Mouse (Mus musculus) retina, postnatal 1 day (tissue): Measurements from ENCODE around the gene Setd1b.
"Not testable (repeated sequence)": the region's sequence is repeated elsewhere in the genome, so short reads cannot be mapped to it uniquely, and the experiment has no call there.

Source experiments
- DNase-seq: peaks from one replicate; pipeline ENCODE4 v3.0.0-alpha.2; 2012

Setd1b gene

GRCm38 (mm10) chr5:123166437-123166836, 24.4 kb downstream of the Setd1b start:
- DNase-seq, result no peak

- no peak for DNase-seq
Measured at GRCm38 (mm10) chr5:123167591-123167990, 25.6 kb downstream of the Setd1b start.

GRCm38 (mm10) chr5:123169284-123169683, 27.3 kb downstream of the Setd1b start, which contains the start of gene Psmd9:
Psmd9 (plus strand) TSS chr5:123169413.
- DNase-seq, result no peak

- DNase-seq, result no peak
Measured at GRCm38 (mm10) chr5:123170365-123170764, 28.4 kb downstream of the Setd1b start.

GRCm38 (mm10) chr5:123171646-123172350, 29.8 kb downstream of the Setd1b start:
- DNase-seq, result peak; percentile 91

- DNase-seq, result no peak
Measured at GRCm38 (mm10) chr5:123178792-123179191, 36.8 kb downstream of the Setd1b start.

- DNase-seq, result no peak
Measured at GRCm38 (mm10) chr5:123180390-123180789, 38.4 kb downstream of the Setd1b start.

GRCm38 (mm10) chr5:123181536-123181935, 39.5 kb downstream of the Setd1b start:
- no peak for DNase-seq

- no peak for DNase-seq
Measured at GRCm38 (mm10) chr5:123182651-123183050, 40.7 kb downstream of the Setd1b start, which contains the start of gene Hpd. Hpd (minus strand) TSS chr5:123182727.

- DNase-seq, result peak; percentile 22
Measured at GRCm38 (mm10) chr5:123185966-123186365, 44.0 kb downstream of the Setd1b start.

- no peak for DNase-seq
Measured at GRCm38 (mm10) chr5:123187306-123187705, 45.3 kb downstream of the Setd1b start.

- DNase-seq, result no peak
Measured at GRCm38 (mm10) chr5:123190912-123191311, 48.9 kb downstream of the Setd1b start.

- no peak for DNase-seq
Measured at GRCm38 (mm10) chr5:123191427-123191826, 49.4 kb downstream of the Setd1b start.

- DNase-seq, result no peak
Measured at GRCm38 (mm10) chr5:123192606-123193150, 50.7 kb downstream of the Setd1b start.

GRCm38 (mm10) chr5:123193436-123193835, 51.4 kb downstream of the Setd1b start:
- DNase-seq, result no peak

GRCm38 (mm10) chr5:123194856-123195255, 52.9 kb downstream of the Setd1b start:
- DNase-seq, result no peak

GRCm38 (mm10) chr5:123195500-123196000, 53.6 kb downstream of the Setd1b start:
- DNase-seq, result no peak

- no peak for DNase-seq
Measured at GRCm38 (mm10) chr5:123196746-123197145, 54.8 kb downstream of the Setd1b start.

GRCm38 (mm10) chr5:123198523-123198922, 56.5 kb downstream of the Setd1b start:
- DNase-seq, result no peak

GRCm38 (mm10) chr5:123200816-123201522, 59.0 kb downstream of the Setd1b start:
- DNase-seq, result not testable (repeated sequence)

GRCm38 (mm10) chr5:123201523-123201892, 59.5 kb downstream of the Setd1b start:
- DNase-seq, result no peak

- no peak for DNase-seq
Measured at GRCm38 (mm10) chr5:123201987-123202386, 60.0 kb downstream of the Setd1b start.

GRCm38 (mm10) chr5:123202771-123203170, 60.8 kb downstream of the Setd1b start:
- DNase-seq, result not testable (repeated sequence)

- not testable (repeated sequence) for DNase-seq
Measured at GRCm38 (mm10) chr5:123203591-123203990, 61.6 kb downstream of the Setd1b start.
